Mouse (Mus musculus) monocyte, adult 5-6 weeks (primary cell): ENCODE results near the gene Meis2. TPM values are rescaled to one million over a fixed set of nuclear protein-coding genes. Genes with fewer than 3 reads are reported as not detected.

ENCODE experiments used
- ATAC-seq: fragments of 153-309, 156-312 bp; replicated peaks from 2 replicates; pipeline ENCODE4 v1.8.0; 2017; ENCODE audit warnings: mild to moderate bottlenecking; ENCODE audit not compliant: low TSS enrichment, insufficient number of reproducible peaks, severe bottlenecking, poor library complexity, low FRiP score
- total RNA-seq: library from RNA; stranded (forward); fragments of 200-1000, 200-491, 200-594 nt; gene quantifications from 3 replicates; pipeline ENCODE4 v1.2.3, GENCODE M21; 2017

Meis2 gene
- total RNA-seq, 1 experiment from 2014 or later = not detected

DNA sequence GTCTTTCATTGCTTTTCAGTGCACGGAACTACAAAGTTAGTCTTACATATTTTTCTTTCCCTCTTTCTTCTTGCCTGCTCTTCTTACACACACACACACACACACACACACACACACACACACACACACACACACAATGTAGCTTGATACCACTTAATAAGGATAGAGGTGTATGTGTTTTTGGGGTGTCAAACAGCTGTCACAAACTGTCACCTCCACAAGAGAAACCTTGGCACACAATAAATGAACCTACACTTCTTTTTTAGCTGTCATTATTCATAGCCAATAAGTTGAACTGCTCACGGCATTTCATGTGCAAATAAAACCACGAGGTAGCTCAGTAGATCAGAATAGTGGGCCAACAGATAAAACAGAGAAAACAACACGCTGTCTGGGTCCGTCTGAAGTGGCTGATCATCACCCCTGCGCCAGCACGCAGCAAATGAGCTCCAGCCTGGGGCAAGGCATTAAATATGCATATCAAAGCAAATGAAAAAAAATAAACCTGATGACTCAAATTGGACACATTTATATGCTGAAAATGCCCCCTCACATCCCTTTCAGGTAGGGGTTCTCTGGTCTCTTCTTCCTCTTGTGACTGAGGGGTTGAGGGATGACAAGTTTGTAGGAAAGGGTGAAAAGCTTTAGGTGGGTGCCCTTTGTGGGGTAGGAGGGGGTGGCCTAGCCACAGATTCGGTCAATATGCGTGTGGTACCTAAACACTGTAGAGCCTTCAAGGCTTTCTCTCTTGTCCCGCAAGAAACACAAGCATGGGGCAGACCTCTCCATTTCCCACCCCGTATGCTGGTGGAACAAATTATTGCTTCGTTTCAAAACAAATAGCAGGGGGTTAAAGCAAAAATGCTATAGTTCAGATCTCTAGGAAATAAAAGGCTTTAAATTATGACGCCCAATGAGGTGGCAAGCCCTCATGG is 9.7 kb downstream of the Meis2 start:
- ATAC-seq = no peak

DNA sequence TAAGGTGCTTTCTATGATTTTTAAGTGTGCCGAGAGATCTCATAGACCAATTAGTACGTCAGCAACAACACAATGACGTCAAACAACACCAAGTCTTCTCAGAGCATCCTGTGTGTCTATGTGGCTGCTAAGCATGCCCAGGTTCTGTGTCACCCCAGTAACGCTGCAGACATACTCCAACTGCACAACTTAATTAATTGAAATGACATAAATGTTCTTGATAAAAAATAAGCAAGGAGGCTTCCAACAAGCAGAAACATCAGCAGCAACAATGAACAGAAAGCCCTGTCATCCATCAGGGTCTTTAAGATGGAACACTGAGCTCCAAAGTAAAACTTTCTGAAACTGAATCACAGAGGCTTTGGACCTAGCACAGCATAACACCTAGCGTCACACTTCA is 11.7 kb downstream of the Meis2 start:
- no peak for ATAC-seq

DNA sequence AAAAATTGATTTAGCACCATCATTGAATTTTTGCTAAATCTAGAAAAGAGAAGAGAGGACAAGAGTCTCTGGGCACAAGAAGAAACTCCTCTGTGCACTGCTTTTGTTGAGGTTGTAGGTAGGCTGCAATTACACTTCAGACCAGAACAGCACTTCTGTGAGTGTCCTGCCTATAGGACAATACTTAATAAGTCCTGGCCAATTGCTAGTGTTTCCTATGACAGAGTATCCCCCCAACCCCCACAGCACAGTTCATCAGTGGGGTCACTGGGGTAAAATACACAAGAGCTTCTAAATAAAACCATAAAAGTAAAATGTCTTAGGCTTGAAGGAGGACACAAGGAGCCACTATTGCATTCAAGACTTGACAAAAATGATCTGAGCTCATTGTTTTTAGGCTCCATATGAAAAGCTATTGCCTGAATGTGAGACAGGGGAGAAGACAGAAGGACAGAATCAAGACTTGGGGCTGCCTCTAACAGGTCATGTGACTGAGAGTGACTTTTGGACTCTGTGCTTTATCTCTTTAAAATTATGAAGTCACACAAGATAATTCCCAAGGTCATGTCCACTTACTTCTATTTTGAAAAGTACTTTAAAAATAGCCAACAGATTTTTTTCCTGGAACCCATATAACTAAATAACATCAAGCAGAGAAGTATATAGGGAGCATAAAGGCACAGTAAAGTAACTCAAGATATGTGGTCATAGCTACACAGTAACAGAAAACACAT is 12.8 kb downstream of the Meis2 start:
- ATAC-seq = no peak

DNA sequence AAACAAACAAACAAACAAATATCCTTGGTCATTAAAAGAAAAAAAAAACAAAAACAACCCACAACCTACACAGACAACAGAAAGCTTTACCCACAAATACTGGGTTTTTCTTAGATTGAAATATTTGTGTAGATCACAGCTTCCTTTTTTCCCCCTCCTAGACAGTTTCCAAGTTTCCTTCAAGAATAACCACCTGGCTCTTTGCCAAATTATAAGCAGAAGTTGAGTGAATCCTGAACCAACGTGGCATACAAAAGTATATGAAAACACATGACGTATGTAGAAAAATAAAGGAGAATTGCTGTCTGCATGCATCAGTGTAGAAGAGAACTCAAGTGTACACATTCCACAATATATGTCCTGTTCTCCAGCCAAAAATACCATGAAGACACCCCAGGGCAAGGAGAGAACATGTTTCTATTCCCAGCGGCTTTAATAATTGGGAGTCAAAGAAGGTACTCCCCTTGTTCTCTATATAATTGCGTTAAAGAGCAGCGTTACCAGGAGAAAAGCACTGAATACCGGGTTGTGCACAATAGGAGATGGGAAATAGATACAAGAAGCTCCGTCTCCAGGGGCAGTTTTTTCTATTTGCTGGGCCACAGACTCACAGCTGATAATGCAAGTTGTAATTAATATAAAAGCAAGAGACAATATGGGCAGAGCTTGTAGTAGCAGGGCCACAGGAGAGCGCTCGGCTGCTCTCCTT is 13.6 kb downstream of the Meis2 start:
- no peak for ATAC-seq

DNA sequence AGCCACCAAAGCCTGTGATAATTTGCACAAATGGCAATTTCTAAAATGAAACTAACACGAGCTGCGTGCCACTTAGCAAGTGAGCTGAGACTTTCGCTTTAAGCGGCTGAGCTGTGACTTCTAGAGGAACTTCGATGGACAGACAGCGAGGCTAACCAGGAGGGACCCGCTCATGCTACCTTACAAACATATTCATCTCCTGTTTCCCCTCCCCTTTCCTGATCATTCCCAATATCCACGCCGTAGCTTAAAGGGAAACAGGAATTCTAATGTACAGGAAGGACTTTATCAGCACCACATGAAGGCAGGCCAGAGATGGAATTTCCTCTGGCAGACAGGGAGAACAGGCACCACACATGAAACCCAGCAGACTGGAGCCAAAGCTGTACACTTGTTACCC is 15.9 kb downstream of the Meis2 start:
- no peak for ATAC-seq

DNA sequence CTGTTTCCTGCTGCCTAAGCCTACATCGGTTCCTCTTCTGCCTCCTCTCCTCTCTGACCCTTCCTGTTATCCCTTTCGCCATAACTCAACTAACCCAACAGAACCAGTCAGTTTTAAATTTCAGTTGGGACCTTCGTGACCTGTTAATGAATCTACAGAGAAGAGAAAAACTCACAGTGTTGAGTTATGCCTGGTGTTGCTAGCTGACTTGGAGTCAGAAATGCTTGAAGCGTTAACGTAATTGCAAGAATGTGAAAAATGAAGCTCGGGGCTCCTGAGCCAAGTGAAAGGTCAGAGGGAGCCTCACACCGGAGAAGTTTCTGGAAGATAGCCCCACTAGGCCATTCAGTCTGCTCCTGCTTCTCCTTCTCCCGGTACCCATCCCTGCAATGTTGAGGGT is 18.3 kb downstream of the Meis2 start:
- ATAC-seq = no peak

- no peak for ATAC-seq
Measured at GRCm38 (mm10) chr2:116045048-116045447, 20.6 kb downstream of the Meis2 start.

- no peak for ATAC-seq
Measured at GRCm38 (mm10) chr2:116042934-116043698, 22.5 kb downstream of the Meis2 start.

DNA sequence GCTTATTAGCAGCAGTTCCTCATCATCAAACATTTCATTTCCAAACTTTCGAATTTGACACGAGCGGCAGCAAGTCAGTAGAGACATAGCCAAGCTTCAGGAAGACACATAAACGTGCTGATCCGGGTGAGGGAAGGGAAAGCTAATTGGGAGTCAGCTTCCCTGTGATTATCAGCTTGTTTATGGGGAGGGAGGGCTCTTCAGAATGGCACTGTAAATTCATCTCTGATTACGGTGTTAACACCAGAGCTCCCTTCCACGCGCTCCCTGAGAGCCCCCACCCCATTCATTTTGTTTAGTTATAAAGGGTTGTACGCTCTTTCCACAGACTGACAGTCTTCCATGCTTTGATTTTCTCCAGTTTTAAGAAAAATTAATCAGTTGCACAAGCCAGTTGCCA is 23.2 kb downstream of the Meis2 start:
- no peak for ATAC-seq

DNA sequence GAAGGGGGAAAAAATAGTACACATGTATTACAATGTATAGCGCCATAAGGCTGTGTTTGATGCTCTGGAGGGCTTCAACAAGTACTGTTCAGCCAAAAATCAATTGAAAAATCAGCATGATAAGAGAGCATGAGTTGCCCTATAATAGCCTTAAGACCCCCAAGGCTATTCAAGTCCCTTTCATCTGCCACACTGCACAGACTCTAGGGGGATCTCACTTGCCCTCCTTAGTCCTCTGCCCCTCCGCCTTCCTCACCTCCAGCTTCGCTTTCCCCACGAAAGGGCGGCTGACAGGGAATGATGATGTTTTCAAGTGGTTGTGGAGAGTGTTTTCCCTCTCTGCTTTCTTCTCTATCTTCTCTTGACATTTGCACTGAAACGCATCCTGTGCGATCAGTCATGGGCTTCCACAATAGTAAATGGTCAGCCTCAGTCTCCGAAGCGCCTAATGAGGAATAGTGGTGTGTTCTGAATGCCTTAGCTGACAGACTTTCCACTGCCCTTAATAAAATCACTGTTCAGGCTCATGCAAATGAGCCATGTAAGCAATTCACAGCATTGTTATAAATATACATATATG is 23.9 kb downstream of the Meis2 start:
- no peak for ATAC-seq

DNA sequence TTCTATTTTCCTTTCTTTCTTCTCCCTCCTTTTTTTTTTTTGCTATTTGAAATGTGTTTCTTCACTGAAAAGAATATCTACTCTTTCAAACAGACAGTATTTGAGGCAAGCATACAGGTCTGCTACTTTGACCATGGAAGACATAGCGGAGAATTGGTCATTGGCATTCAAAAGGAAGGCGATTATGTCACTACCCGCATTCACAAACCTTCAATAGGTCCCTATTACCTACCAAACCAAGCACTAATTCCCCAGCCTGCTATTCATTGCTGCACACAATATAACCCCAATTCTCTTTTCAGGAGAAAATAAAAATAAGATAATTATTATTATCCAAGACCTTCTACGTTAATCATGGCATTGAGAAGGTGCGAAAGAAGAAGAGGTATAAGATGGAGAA is 30.3 kb downstream of the Meis2 start:
- ATAC-seq = no peak

GRCm38 (mm10) chr2:116028127-116028526 is 37.5 kb downstream of the Meis2 start:
- no peak for ATAC-seq

DNA sequence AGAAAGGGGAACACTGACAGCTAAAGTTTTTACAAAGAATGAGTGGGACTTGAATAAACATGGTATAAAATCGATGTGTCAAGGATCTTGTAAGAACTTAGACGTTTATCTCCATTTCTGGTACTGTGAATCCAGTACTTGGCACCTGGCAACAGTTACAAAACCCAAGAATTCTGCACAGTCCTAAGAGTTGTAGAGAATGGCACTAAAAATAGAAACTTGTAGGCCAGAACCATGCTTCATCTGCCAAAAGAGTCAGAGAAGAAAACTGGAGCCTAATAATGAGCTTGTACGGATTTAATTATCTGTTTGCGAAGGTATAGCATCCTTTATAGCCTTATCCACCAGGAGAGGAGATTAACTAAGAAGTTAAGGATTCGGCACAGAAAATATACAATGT is 42.8 kb downstream of the Meis2 start:
- no peak for ATAC-seq

DNA sequence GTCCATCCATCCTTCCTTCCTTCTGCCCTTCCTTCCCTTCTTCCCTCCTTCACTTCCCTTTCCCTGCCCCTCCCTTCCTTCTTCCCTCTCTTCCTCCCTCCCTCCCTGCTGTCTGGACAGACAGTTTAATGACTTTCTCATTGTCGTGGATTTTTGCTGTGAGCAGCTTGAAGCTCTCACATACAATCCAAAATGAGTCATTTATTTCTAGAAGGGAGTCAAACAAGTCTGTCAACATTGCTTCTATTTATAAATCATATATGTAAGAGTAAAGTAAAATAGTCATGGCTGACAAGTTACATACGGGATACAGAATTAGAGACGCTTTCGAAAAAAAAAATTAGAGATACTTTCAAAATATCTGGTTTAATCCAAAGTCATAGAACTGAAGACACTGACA is 43.7 kb downstream of the Meis2 start:
- no peak for ATAC-seq

DNA sequence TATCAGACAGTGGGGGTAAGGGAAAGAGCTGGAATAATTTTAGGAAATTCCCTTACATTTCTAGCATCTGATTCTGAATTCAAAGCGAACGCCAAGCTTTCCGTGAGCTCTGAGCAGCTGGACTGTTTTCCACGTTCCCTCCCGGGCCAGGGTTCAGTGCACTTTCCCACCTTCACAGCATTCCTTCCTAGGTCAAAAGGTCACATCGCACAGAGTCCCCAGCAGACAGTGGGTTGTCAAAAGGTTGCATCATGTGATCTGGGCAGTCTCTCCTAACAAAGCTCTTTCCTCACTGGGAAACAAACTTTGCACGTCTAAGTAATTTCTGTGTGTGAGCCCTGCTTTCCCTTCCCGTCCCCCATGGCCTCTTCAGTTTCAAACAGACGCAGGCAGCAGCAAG is 44.6 kb downstream of the Meis2 start:
- ATAC-seq = no peak

- ATAC-seq = no peak
Measured at GRCm38 (mm10) chr2:116020451-116020951, 45.1 kb downstream of the Meis2 start.

DNA sequence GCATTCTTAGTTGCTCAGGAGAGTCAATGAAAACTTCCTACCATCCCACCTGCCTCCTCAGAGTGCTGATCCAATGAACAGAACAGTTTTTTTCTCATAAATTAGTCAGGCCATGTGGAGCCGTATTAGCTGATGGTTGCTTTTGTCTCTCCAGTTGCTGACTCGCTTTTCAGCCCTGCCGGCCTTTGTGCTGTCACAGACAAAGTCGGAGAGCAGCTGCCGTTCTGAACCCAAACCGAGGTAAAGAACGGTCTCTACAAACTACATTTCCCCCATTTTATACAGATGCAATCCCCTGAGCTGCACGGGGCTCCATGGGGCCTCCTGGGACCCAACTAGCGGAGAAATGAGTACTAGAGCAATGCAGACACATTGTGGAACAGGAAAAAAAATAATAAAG is 45.7 kb downstream of the Meis2 start:
- no peak for ATAC-seq

DNA sequence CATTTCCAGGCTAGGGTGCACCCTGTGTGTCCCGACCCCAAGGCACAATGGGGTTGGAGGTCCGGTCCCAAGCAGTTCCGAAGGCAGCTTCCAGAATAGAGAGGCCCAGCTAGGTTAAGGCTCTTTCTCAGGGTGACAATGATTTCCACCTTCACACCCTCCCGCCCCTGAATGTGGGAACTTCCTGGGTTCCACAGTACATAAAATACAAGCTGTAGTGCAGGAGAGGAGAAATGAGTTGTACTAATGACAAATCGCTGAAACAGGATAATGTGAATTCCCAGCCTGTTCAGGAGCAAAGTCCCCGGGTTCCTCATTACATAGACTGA is 46.2 kb downstream of the Meis2 start:
- ATAC-seq = no peak
